Mouse (Mus musculus) cerebellum, adult 9-11 months (tissue): ENCODE data around the gene Osmr.
"Not testable (repeated sequence)": the region's sequence is repeated elsewhere in the genome, so short reads cannot be mapped to it uniquely, and the experiment has no call there.

ENCODE experiments used
- DNase-seq: peaks from one replicate; pipeline ENCODE4 v3.0.0; 2022

Osmr gene

DNA sequence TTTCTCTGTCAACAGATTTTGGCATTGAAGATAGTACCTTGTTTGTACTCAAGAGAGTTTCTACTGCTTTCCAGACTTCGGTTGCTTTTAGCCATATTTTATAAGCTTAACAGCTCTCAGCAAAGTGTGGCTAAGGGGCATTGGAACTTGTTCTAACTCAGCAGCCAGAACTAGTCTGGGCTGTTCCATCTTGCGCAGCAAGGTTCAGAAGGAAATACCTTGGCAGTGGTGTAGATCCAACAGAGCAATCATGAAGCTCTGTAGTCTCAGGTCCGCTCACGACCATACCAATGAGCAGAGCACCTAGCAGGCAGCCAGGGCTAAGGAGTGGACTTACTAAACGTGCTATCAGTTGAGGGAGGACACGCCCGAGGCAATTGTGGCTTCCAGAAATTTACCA, 15.0 kb downstream of the Osmr start:
- DNase-seq: no peak

DNA sequence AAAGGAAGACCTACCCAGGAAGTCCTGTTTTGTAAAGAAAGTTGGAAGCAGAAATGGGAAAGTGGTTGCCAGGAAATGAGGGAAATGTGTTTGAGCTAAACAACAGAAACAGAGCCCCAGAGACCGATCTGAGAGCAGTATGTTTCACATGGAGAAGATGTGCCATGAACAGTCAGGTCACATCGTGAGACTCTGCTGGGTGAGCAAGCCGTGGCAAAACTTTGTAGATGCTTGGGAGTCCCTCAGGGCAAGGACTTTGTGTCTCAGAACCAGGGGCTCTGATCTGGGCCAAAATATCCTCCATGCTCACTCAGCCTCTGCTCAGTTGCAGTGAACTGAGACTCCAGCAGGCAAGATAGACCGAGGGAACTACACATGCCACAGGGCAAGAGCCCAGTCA, 15.9 kb downstream of the Osmr start:
- no peak for DNase-seq

DNA sequence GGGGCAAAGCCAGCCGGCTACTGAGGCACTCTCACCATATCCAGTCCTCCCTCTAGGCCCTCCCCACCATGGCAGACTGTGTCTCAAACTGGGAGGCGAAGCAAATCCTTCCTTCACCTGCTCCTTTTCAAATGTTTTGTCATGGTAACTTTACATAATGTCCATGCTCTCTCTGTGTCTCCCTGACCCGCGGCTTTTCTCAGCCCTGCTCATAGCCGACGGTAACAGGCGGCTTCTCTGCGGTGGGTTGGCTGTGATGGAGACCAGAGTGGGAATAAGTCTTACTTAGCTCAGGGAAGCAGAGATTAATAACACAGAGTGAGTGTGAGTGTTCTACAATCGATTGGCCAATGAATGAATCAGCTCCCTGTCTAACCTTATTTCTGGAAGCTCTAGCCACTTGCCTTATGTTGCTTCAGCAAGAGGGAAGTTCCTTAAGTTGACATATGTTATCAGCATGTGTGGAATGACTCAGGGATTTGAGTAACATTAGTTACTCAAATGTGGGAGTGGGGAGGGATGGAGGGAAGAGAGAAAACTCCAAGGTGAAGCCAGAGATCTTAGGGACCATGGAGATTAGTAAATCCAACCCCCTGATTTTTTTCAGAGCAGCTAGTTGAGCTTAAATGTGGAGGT, 17.4 kb downstream of the Osmr start:
- DNase-seq: no peak

DNA sequence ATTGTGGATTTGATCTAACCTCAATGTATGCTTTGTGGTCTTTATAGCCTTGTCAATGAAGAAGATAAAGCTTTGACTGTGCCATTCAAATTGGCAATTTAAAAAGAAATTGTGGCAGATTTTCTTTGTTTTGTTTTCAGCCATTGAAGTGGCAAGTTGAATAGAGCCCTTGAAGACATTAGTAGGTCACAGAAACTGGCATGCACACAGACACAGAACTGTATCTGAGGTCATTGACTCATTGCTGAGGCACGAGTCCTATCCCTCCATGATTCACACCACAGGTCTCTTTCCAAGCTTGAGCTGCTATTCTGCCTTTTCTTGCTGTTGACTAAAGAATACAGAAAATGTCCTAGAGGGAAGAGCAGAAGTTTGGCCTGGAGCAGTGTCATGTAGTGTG, 24.9 kb downstream of the Osmr start:
- DNase-seq: no peak

DNA sequence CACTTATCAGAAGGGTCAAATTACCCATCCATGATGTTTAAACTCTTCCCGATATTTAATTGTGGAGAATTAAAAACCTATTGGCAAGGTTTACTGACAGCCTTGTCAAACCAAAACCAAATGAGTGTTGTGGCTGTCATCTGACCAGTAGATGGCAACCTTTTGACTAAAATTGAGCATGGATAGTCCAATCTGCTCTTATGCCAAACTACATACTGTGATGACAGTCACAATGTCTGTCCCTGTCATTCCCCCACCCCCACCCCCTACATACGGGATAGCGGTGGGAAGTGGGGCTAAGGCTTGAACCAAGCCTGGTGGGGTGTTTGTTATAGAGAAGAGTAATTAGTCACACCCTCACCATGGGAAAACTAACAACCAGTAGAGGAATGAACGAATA, 34.6 kb downstream of the Osmr start:
- DNase-seq: no peak

DNA sequence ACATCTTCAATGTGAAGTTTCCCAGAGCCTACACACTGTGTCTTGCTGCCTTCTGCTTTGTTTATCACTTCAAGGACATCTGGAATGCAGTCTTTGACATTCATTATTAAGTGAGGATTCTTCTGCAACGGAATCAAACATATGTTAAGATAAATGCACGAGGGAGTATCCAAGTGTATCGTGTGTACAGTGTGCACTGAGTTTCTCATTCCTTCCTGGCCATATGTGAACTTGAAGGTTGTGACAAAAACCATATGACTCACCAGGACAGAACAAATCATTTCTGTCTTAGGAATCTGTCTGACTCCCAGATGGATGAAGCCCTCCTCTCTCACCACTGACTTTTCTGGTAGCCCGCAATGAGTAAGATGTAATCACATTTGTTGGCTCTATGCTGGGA, 59.0 kb downstream of the Osmr start:
- DNase-seq: no peak

DNA sequence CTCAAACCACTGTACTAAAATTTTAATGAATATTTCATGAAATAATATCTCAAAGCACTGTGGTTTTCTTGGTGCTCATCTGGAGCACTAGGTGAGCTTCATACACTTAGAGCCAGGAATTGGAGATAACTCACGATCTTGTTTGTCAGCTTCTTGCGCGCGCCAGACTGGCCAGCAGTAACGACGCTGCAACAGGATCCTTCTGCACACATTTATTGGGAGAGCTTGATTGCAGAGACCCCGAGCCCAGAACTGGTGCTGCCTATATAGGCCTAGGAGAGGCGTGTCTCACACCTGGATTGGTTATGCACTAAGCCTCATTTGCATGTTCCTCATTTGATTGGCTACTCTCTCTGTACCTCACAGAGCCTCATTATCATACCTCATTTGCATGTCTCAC, 73.6 kb downstream of the Osmr start:
- DNase-seq: not testable (repeated sequence)

DNA sequence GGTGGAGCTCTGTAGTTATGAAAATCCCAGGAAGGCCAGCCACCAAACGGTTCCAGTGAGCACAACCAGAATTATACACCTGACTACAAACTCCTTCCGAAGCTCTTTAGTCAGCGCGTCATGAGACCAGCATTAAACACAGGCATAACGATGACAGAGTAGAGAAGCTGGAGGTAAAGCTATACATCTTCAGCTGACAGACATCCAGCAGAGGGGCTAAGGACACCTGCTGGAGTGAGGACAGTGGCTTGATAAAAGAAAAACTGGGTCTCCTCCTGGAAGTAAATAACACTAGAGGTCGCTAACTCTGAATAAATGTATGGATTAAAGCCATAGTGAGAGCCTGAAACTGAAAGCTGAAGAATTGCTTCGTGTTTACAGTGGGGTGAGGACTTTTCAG, 81.9 kb downstream of the Osmr start:
- DNase-seq: no peak

DNA sequence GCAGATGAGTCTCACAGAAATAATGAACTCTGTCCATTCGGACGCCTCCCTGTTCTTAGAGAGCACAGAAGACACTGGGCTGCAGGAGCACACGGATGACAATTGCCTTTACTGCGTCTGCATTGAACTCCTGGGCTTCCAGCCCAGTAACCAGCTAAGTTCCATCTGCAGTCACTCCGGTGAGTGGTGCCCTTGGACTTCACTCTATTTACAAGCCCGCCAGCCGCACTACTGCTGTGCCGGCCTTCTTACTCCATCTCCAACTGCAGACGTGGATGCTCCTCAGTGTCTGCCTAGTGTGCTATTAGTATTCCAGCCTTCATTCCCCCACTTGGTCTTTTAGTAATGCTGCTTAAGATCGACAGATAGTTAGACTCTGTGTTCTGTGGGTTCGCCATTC, 83.1 kb downstream of the Osmr start:
- DNase-seq: no peak

DNA sequence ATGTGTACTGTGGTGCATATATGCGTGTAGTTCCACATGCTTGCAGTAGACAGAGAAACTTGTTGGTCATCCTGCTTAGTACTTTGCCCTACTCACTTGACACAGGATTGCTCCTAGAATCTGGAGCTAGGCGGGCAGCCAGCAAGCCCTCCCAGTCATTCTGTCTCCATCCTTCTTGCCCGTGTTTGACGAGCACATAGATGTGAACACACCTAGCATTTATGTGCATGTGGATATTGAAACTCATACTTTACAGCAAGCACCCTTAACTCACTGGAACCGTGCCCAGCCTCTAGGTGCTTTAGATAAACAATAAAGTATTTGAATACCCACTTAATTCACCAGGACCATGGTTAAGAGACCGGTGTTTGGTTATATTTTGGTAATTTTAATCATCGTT, 84.8 kb downstream of the Osmr start:
- no peak for DNase-seq

DNA sequence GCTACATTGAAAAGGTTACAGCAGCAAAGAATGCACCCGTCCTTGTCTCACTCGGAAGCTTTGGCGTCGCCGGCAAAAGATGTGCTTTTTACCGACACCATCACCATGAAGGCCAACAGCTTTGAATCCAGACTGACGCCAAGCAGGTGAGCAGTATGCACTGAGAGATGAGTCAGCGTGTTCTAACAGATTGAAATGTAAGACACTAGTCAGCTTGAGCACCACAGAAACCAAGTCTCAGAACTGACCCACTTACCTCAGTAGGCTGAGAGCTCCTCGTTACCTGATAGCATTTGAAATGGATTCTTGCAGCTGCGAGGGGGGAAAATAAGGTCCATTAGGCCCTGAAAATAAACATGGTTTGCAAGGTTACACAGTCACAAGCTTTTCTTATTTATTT, 87.5 kb downstream of the Osmr start:
- DNase-seq: no peak

DNA sequence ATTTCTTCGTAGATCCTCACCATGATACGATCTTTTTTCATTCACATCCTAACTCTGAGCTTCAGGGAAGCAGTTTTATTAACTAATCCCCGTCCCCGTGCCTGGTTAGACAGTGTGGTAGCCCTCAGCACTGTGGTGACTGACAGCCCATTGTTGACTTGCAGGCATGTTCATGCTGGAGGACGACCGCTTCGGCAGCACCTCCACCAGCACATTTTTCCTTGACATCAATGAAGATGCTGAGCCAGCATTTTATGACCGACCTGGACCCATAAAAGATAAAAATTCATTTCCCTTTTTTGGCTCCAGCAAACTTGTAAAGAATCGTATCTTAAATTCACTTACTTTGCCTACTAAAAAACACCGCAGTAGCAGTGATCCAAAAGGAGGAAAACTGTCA, 88.6 kb downstream of the Osmr start:
- DNase-seq: no peak

DNA sequence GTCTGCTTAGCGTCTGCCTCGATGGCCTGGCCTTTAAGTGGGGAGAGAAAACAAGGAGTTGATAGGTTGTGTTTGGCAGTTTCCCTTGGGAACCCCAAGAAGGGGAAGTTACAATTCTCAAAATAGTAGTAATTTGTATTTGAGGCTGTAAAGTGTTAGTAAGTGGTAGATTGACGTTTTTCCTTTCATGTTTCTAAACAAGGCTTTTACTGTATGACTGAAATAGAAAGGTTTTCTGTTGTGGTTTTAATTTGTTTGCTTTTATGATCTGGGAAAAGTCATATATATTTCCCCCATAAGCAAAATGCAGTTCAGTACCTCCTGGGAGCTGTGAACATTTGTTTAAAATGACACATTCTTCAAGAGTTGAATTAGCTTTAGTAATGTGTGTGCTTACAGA, 102.5 kb downstream of the Osmr start:
- DNase-seq: no peak
